Mouse (Mus musculus): Measurements from ENCODE around the gene Ap1s1. TPM values are rescaled to one million over a fixed set of nuclear protein-coding genes. Genes with fewer than 3 reads are reported as not detected.

Ap1s1 gene
- total RNA-seq, 2 experiments from 2014 or later, result 298 to 323 TPM

- DNase-seq (ENCODE audit: low spot score in 2 of 2), result peak in 1 of 2 experiments; percentile 30
- no peak for TF ChIP-seq CTCF (conservative IDR thresholded peaks at IDR 0.05)
- H3K27ac ChIP-seq, result no peak overlapping the region
- H3K4me3 ChIP-seq, result peak overlapping the region; percentile 99
Observed at GRCm38 (mm10) chr5:136988420-136988819, 57.5 kb downstream of the Ap1s1 start.

- Histone ChIP-seq H3K4me3 (peak within 1 kb of the TSS; percentile 99), H3K27ac (peak within 1 kb of the TSS; percentile 98)
- no peak for TF ChIP-seq CTCF (conservative IDR thresholded peaks at IDR 0.05)
- no peak for DNase-seq (ENCODE audit: low spot score in 2 of 2)
Observed at GRCm38 (mm10) chr5:136987934-136988271, 58.0 kb downstream of the Ap1s1 start, which contains the start of gene Znhit1. Znhit1 (minus strand) TSS chr5:136988021.

- Histone ChIP-seq H3K4me3 (peak overlapping the region; percentile 99), H3K27ac (peak overlapping the region; percentile 98)
- no peak for TF ChIP-seq CTCF (conservative IDR thresholded peaks at IDR 0.05)
- DNase-seq (ENCODE audit: low spot score in 2 of 2), result peak; percentile 66 to 75
Observed at GRCm38 (mm10) chr5:136987138-136987933, 58.6 kb downstream of the Ap1s1 start.

GRCm38 (mm10) chr5:136986695-136987137 lies 59.2 kb downstream of the Ap1s1 start, which contains the start of gene Plod3:
Plod3 (plus strand) TSS chr5:136987019.
- TF ChIP-seq CTCF (conservative IDR thresholded peaks at IDR 0.05), result 0 out of 2 replicates have a peak, but pooled peaks have one; percentile 16
- DNase-seq (ENCODE audit: low spot score in 2 of 2), result peak; percentile 94 to 98
- Histone ChIP-seq H3K4me3 (peak within 1 kb of the TSS; percentile 99), H3K27ac (peak within 1 kb of the TSS; percentile 98)

Small RNA genes lying within 50 kb of the gene (microRNA-seq; reads per million reads assigned to microRNA genes)
- 139 to 189 reads per million in 2 experiments for gene Mir702

Other genes starting within 250 kb of the Ap1s1 start
- gene Col26a1, start 162.9 kb downstream of the Ap1s1 start, total RNA-seq (2021), result 1 to 10 TPM; 2.7 to 3.3 TPM
- 10 to 100 TPM; 81.0 to 87.2 TPM for gene Ift22, start 138.0 kb downstream of the Ap1s1 start, total RNA-seq (2021)
- gene Fis1, start 92.9 kb downstream of the Ap1s1 start, total RNA-seq (2021), result 100 to 1,000 TPM; 223 to 239 TPM
- under 1 TPM in 1 of 2 experiments, not detected in 1; 0.18 TPM for gene Cldn15, start 79.5 kb downstream of the Ap1s1 start, total RNA-seq (2021)
- gene Plod3, start 59.1 kb downstream of the Ap1s1 start, total RNA-seq (2021), result 10 to 100 TPM; 37.9 to 39.7 TPM
- gene Znhit1, start 58.1 kb downstream of the Ap1s1 start, total RNA-seq (2021), result 10 to 100 TPM; 77.1 to 83.3 TPM
- gene Vgf, start 19.7 kb downstream of the Ap1s1 start, total RNA-seq (2021), result 100 to 1,000 TPM; 180 to 212 TPM
- gene Serpine1, start 26.1 kb upstream of the Ap1s1 start, total RNA-seq (2021), result under 1 TPM; 0.38 to 0.52 TPM
- 1 to 10 TPM; 5.5 to 5.8 TPM for gene Trim56, start 70.1 kb upstream of the Ap1s1 start, total RNA-seq (2021)
- gene Muc3, start 103.2 kb upstream of the Ap1s1 start, total RNA-seq (2021), result not detected
- gene Muc3a, start 166.3 kb upstream of the Ap1s1 start, total RNA-seq (2021), result 1 to 10 TPM; 3.6 to 4.2 TPM
- 10 to 100 TPM; 58.5 to 62.3 TPM for gene Ache, start 241.4 kb upstream of the Ap1s1 start, total RNA-seq (2021)
- gene Ufsp1, start 248.5 kb upstream of the Ap1s1 start, total RNA-seq (2021), result 10 to 100 TPM; 12.4 to 13.8 TPM